Mouse (Mus musculus): ENCODE results near the gene Msh5.

DNA sequence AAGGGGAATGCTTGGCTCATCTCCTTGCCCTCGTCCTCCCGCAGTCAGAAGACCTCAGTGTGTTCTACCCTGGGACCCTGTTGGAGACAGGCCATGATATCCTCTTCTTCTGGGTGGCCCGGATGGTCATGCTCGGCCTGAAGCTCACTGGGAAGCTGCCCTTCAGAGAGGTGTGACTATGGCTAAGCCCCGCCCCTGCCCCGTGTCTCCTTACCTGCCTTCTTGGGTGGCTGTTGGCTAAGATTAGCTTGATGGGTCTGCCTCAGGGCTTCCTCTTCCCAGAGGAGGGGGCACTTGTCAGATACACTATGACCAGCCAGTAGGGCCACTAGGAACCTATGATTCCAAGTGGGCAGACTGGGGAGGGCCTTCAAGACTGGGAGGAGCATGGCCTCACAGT is 33.3 kb downstream of the Msh5 start:
- TF ChIP-seq POLR2A (IDR thresholded peaks at IDR 0.05; ENCODE audit: low read depth, low read length) (no peak), CTCF (IDR thresholded peaks at IDR 0.05; ENCODE audit: extremely low read depth, insufficient read length, insufficient replicate concordance, low read depth, low read length) (no peak)
